Mouse (Mus musculus) cerebellum, adult 2 months (tissue): Measurements from ENCODE around the gene Mboat7. TPM values are rescaled to one million over a fixed set of nuclear protein-coding genes. Genes with fewer than 3 reads are reported as not detected.
"Not testable (repeated sequence)": the region's sequence is repeated elsewhere in the genome, so short reads cannot be mapped to it uniquely, and the experiment has no call there.

Source experiments
- DNase-seq, 2 experiments: peaks; one replicate each; pipeline ENCODE4 v3.0.0; 2021
- H3K27ac ChIP-seq: fragments of 200-500 bp; 2 replicates; pipeline ENCODE4 v1.5.1; 2012; ENCODE audit warnings: low read length, control low read depth, inconsistent platforms; ENCODE audit not compliant: insufficient read depth
- H3K27me3 ChIP-seq: fragments of 200-500 bp; 2 replicates; pipeline ENCODE4 v1.6.1; 2012; ENCODE audit warnings: inconsistent platforms, mild to moderate bottlenecking, low read length, moderate library complexity; ENCODE audit not compliant: control insufficient read depth, insufficient read depth
- H3K4me1 ChIP-seq: fragments of 200-500 bp; 2 replicates; pipeline ENCODE4 v1.6.1; 2011; ENCODE audit warnings: low read length; ENCODE audit not compliant: control insufficient read depth, insufficient read depth
- H3K4me3 ChIP-seq: fragments of 200-500 bp; replicated peaks from 2 replicates; pipeline ENCODE3; 2011; ENCODE audit warnings: mild to moderate bottlenecking, low read depth, low read length, control low read depth; ENCODE audit not compliant: insufficient read depth
- CTCF ChIP-seq: fragments of 200-500 bp; IDR thresholded peaks from 2 replicates; pipeline ENCODE4 v1.5.1; 2011; ENCODE audit warnings: low read depth, mild to moderate bottlenecking, control low read depth, low read length, moderate library complexity, borderline replicate concordance; ENCODE audit not compliant: insufficient read depth
- POLR2A ChIP-seq: fragments of 200-500 bp; IDR thresholded peaks from 2 replicates; pipeline ENCODE4 v1.6.1; 2011; ENCODE audit warnings: low read length, control low read depth, borderline replicate concordance; ENCODE audit not compliant: insufficient read depth
- WGBS: fragments of 180-500 bp; shearing (Covaris S2); methylation state at CpG from one replicate; pipeline ENCODE4 v1.1.7; 2018; 5-methylcytosine and 5-hydroxymethylcytosine counted together
- polyA plus RNA-seq: library from polyadenylated mRNA; depleted of rRNA; stranded (reverse); fragments of >200 nt; gene quantifications from 2 replicates; pipeline ENCODE4 v1.2.3, GENCODE M21; 2012

Mboat7 gene
- polyA plus RNA-seq, 1 experiment: 115 TPM

DNA sequence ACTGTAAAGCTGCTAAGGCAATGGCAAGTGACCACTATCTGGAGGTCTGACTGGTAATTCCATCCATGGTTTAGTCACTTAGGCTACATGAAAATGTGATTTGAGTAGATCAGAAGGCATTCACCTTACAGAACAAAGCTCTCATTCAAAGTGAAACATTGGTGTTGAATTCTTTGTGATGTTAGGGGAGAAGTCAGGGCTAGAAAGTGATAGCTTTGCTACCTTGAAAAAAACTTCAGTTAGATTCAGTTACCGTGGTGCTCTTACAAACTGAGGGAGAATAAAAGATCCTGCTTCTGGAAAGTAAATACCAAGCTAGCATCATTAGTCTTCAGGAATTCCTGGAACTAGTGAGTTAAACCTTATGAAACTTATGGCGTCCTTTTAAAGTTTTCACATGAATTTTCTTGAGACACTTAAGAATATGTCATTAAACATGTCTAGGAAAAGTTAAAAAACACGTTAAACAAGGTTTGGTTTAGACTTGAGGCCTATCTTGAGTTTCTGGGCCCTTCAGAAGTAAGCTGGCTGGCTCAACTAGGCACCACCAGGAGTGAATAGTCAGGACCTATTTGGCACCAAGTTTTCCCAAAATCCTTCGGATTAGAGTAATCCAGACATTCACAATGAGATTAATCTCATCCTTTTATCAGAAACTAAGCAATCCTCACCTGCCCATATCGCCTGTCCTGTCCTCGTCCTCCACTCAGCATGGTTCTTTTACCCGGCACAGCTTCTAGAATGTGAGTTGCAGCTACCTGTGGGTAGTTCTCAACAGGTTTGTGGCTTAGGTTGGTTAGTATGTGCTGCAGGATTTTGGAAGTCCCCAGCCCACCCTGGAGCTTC lies 14.5 kb upstream of the Mboat7 start:
- Histone ChIP-seq H3K4me1 (peaks cover 8% of the 10 kb centered on the region), H3K4me3 (no peak overlapping the region), H3K27me3 (no peaks in the 10 kb centered on the region), H3K27ac (no peak overlapping the region)
- 39% methylated on average over 7 of the region's 7 CpGs for WGBS
- TF ChIP-seq CTCF: no peak
- TF ChIP-seq POLR2A: no peak
- DNase-seq: no peak

DNA sequence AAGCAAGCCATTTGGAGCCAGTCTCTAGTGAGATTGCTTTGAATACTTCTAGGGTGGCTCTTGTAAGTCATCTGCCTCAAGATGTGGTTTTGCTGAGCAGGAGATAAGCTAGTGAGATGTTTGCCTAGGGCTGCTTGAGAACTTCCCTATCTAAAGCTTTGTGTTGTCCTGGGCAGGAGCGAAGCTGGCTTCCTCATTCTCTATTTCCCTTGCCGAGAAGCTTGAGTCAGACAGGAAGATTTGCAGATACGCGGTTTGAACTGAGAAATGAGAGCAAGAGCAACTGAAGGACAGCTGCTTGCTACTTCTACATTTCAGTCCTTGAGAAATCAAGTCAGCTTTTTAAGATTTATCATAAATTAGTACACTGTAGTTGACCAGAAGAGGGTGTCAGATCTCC lies 13.7 kb upstream of the Mboat7 start:
- Histone ChIP-seq H3K4me1 (peaks cover 8% of the 10 kb centered on the region), H3K4me3 (no peak overlapping the region), H3K27me3 (no peaks in the 10 kb centered on the region), H3K27ac (no peak overlapping the region)
- DNase-seq: no peak
- TF ChIP-seq CTCF (no peak), POLR2A (no peak)
- WGBS: 74% methylated on average over 4 of the region's 4 CpGs

DNA sequence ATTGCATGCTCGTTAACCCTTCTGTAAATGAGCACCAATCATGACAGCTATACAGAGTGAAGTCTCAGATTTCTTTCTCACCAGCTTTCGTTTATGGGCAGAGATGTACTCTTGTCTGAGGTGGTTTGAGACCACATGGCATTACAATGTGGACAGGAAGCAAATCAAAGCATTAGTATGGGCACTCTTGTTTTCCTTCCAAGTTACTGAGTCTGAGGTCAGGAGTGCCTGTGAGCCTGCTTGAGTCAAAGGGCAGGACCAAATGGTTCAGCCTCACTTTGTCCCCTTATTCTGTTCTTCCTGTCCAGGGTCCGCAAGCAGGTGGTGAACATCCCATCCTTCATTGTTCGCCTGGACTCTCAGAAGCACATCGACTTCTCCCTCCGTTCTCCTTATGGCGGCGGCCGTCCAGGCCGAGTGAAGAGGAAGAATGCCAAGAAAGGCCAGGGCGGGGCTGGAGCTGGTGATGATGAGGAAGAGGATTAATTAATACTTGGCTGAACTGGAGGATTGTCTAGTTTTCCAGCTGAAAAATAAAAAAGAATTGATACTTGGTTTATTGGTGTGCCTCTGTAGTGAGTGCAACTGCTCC lies 13.1 kb upstream of the Mboat7 start:
- no peak for DNase-seq
- H3K4me1 ChIP-seq: peaks cover 8% of the 10 kb centered on the region
- H3K27me3 ChIP-seq: no peaks in the 10 kb centered on the region
- 18% methylated on average over 11 of the region's 11 CpGs for WGBS
- no peak for TF ChIP-seq POLR2A
- no peak for TF ChIP-seq CTCF
- no peak overlapping the region for H3K27ac ChIP-seq
- H3K4me3 ChIP-seq: no peak overlapping the region

DNA sequence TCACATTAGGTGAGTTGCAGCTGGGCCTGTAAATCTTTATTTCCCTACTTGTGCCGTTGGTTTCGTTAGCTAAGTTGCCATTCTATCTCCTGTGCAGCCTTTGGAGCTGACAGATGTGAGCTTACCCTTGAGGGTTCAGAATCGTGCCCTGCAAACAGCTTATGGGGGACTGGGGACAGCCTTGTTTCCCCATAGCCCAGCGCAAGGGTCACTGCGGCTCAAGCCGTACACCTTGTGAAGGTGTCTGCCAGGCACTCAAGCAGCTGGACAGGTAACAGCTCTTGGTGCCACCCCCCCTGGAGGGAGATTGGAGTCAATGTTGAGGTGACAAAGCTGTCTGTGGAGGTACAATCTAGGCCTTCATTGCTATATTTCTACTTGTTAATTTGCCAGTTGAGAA lies 12.6 kb upstream of the Mboat7 start:
- TF ChIP-seq CTCF (no peak), POLR2A (no peak)
- Histone ChIP-seq H3K27ac (no peak overlapping the region), H3K4me3 (peak overlapping the region; percentile 0), H3K27me3 (no peaks in the 10 kb centered on the region), H3K4me1 (peaks cover 8% of the 10 kb centered on the region)
- 19% methylated on average over 6 of the region's 6 CpGs for WGBS
- DNase-seq: no peak

DNA sequence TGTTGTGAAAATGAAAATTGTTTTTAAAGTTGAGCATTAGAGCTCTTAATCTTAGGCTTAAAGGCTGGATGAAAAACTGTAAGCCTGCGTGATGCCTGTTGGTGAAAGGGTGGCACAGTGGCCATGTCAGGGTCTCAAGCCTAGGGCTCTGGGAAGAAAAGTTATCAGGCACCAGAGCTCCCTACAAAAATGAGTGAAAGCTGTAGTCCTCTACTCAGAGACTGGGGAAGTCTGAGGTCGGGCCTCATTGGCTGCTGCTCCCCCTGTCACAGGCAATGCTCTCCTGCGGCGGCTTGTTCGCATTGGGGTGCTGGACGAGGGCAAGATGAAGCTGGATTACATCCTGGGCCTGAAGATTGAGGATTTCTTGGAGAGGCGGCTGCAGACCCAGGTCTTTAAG lies 12.1 kb upstream of the Mboat7 start:
- H3K27ac ChIP-seq, H3K4me1 ChIP-seq, DNase-seq, H3K27me3 ChIP-seq: not testable (repeated sequence)
- WGBS: 7% methylated on average over 7 of the region's 7 CpGs
- peak overlapping the region; percentile 31 for H3K4me3 ChIP-seq

DNA sequence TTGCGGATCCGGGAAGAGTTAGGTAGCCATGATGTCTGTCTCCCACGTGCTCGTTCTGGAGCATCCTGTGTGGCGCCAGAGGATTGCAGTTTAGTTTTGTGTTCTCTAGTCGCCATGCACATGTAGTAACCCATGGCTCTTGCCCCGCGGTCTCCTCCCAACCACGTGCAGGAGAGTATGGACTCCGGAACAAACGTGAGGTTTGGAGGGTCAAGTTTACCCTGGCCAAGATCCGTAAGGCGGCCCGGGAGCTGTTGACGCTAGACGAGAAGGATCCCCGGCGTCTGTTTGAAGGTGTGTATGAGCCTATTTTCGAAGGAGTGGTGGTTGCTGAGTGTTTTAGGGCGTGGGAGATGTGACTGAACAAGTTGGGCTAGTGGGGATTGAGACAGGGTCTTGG lies 11.2 kb upstream of the Mboat7 start:
- WGBS: under 1% methylated on average over 20 of the region's 20 CpGs
- H3K4me3 ChIP-seq: peak overlapping the region; percentile 87
- no peaks in the 10 kb centered on the region for H3K27me3 ChIP-seq
- no peak for DNase-seq
- peak overlapping the region; percentile 82; the same call in 1 of the 2 replicates for H3K27ac ChIP-seq
- TF ChIP-seq CTCF (no peak), POLR2A (no peak)
- H3K4me1 ChIP-seq: peaks cover 8% of the 10 kb centered on the region

DNA sequence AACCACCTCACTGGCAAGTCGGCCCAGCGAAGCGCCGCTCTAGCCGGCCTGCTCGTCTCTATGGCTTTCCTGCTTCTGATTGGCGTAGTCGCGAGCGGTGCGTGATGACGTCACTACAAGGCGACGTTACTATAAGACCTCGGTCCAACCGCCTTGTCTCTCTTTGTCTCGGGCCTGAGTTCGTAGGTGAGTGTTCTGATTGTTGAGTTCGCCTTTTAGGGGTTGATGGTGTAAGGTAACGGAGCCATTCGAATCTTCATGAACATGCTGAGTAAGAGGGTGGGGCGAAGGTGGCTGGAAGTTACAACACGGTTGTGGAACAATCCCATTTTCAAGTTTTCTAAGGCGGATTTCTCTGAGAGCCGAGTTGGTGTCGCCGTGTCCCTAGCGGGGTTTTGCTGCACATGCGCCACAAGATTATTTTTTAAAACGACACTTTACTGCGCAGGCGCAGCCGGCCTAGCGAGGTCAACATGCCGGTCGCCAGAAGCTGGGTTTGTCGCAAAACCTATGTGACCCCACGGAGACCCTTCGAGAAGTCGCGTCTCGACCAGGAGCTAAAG lies 10.6 kb upstream of the Mboat7 start, which contains the start of gene Rps9:
Gene Rps9, plus strand, starts transcription at position 115 of the 563 bp plus-strand sequence.
- TF ChIP-seq POLR2A: peak; percentile 99
- TF ChIP-seq CTCF: 0 out of 2 replicates have a peak, but pooled peaks have one; percentile 27
- peak within 1 kb of the TSS; percentile 82 for H3K27ac ChIP-seq
- H3K4me1 ChIP-seq: peaks cover 8% of the 10 kb centered on the region

DNA sequence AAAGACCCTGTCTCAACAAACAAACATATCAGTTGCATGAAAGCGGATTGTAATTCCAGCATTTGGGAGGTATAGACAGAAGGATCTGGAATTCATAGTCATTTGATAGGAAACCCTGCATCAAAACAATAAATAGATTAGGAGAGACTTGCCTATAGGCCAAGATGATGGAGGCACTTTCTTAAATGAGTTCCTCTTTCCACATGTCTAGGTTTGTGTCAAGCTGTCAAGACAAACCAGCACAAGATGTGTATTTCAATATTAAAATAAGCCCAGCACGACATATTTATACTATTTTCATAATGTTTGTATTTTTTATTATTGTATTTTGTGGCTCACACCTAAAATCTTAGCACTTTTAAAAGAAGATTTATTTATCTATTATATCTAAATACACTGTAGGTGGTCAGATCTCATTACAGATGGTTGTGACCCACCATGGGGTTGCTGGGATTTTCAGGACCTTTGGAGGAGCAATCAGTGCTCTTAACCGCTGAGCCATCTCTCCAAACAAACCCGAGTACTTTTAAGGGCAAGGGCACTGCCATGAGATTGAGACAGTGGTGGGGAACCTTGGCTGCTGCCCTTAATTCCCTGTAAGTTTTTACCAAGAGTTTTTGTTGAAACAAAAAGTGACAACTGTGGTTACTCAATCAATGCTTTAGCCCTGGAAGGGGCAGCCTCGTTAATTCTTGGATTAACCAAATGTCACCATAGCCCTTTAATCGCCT lies 10.0 kb upstream of the Mboat7 start:
- H3K27ac ChIP-seq: peak overlapping the region; percentile 43
- H3K27me3 ChIP-seq: no peaks in the 10 kb centered on the region
- WGBS: 23% methylated on average over 6 of the region's 6 CpGs
- TF ChIP-seq CTCF: no peak
- TF ChIP-seq POLR2A: no peak
- no peak for DNase-seq
- peaks cover 8% of the 10 kb centered on the region for H3K4me1 ChIP-seq
- H3K4me3 ChIP-seq: peak overlapping the region; percentile 87

More for the DNA sequence above, 10.6 kb upstream of the Mboat7 start, which contains the start of gene Rps9:
- H3K4me3 ChIP-seq: peak within 1 kb of the TSS; percentile 87
- DNase-seq: peak; percentile 97 to 98
- H3K27me3 ChIP-seq: no peaks in the 10 kb centered on the region
- under 1% methylated on average over 42 of the region's 42 CpGs for WGBS
